Mouse (Mus musculus): ENCODE measurements at regions not wholly inside any gene's neighbourhood (a gene's known extent, or its start where the extent isn't known, plus 50 kb on each side); places are given as distances from the start of the nearest gene placed in this dataset.
"Not testable (repeated sequence)": the region's sequence is repeated elsewhere in the genome, so short reads cannot be mapped to it uniquely, and the experiment has no call there.

DNA sequence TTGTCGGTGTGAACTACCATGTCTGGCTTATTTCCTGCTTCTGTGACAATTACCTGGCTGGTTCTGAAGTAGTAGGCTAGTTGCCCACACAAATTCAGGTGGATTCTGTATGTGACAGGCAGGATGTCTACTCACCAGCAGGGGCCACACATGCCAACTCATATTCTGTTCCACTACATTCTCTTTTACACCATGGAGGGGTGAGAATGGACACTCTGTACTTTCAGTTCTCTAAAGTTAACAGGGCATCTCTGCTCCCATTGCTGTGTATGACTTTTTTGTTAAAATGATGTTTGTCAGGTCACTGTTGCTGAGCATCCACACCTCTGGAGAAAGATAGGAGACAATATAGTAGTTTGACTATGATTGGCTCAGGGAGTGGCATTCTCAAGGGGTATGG, 232.3 kb upstream of the Thrb start:
- Histone ChIP-seq H3K4me2 (replicated peaks) (no peak overlapping the region), H3K9me3 (no peaks in the 10 kb centered on the region), H3K36me3 (no peaks in the 10 kb centered on the region), H3K4me3 (replicated peaks) (no peak overlapping the region), H3K27me3 (no peaks in the 10 kb centered on the region), H3K4me1 (replicated peaks) (no peaks in the 10 kb centered on the region), H3K9ac (replicated peaks) (no peak overlapping the region), H3K27ac (no peak overlapping the region)
- no peak for ATAC-seq
- WGBS, result 87% methylated on average over 1 of the region's 1 CpGs

DNA sequence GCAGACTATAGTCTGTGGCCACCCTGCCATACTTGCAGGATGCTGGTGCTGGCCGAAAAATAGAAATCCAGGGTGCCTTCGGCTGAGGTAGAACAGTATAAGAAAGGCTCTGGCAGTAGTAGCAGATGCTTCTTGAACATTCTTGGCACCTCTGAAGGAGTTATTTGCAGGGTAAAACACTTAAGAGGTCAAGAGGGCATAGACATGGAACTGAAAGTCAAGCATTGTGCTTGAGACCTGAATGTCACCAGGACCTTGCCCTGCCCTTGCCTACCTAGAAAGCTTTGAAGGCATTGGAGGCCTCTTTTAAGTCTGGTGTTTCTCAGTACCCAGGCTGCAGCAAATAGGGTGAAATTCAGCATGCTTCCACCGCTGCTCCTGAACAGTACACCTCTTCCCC, 230.9 kb upstream of the Thrb start:
- 92% methylated on average over 3 of the region's 3 CpGs for WGBS

DNA sequence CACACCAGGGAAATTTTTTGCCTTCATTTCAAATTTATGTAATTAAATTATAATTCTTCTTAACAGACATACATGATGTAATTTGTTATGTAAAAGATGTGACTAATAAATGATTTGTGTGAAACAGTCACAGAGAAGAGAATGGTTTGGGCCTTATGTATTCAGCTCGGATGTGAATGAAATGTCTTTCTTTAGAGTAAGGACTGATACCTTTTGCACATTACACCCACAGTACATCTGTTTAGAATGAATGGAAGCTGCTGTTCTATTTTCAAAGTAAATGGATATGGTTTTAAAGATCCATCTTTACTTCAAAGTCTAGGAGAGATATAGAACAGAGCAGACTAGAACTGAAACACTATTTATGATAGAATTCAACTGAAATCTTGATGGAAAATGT, 226.7 kb upstream of the Thrb start:
- Histone ChIP-seq H3K9me3 (no peaks in the 10 kb centered on the region), H3K4me3 (replicated peaks) (no peak overlapping the region), H3K27ac (no peak overlapping the region), H3K36me3 (no peaks in the 10 kb centered on the region), H3K4me2 (replicated peaks) (no peak overlapping the region), H3K9ac (replicated peaks) (no peak overlapping the region), H3K4me1 (replicated peaks) (no peaks in the 10 kb centered on the region), H3K27me3 (no peaks in the 10 kb centered on the region)
- 78% methylated on average over 1 of the region's 1 CpGs for WGBS
- ATAC-seq, result no peak

More for the DNA sequence above, 230.9 kb upstream of the Thrb start:
- Histone ChIP-seq H3K9ac (replicated peaks) (no peak overlapping the region), H3K4me1 (replicated peaks) (no peaks in the 10 kb centered on the region), H3K27ac (no peak overlapping the region), H3K36me3 (no peaks in the 10 kb centered on the region), H3K9me3 (no peaks in the 10 kb centered on the region), H3K4me3 (replicated peaks) (no peak overlapping the region), H3K27me3 (no peaks in the 10 kb centered on the region), H3K4me2 (replicated peaks) (no peak overlapping the region)
- no peak for ATAC-seq

DNA sequence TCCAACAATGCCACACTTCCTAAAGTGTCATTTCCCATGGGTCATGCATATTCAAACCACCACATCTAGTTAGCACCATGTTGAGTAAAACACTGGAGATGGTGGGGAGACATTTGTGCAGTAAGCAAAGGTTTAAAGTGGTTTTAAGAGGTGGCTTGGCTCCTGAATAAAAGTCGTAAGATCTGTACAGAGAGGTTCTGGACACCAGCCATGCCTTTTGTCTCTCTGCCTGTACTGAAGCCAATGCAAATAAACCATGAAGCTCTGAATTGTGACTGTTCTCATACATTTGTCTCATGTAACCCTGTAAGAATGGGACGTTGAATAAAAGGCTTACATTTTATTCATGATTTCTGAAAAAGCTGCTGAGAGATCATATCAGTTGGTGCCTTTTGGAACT, 202.1 kb upstream of the Thrb start:
- ATAC-seq, result no peak
- Histone ChIP-seq H3K9me3 (no peaks in the 10 kb centered on the region), H3K4me2 (replicated peaks) (no peak overlapping the region), H3K4me1 (replicated peaks) (no peaks in the 10 kb centered on the region), H3K27ac (no peak overlapping the region), H3K9ac (replicated peaks) (no peak overlapping the region), H3K36me3 (no peaks in the 10 kb centered on the region), H3K4me3 (replicated peaks) (no peak overlapping the region), H3K27me3 (no peaks in the 10 kb centered on the region)
- WGBS, result 60% methylated on average over 2 of the region's 2 CpGs

DNA sequence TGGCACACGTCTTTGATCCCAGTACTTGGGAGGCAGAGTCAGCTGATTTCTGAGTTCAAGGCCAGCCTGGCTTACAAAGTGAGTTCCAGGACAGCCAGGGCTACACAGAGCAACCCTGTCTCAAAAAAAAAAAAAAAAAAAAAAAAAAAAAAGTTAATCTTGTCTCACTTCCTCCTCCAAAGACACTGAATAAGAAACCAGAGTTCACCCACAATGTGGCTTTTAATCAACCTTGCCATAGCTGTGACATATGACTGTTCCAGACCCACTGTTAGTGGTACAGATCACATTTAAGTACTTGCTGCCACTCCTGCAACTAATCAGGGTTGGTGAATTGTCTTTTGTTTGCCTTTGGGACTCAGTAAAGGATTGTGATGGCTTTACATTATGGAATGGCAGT, 181.1 kb upstream of the Thrb start:
- Histone ChIP-seq H3K9me3 (no peaks in the 10 kb centered on the region), H3K27ac (no peak overlapping the region), H3K36me3 (no peaks in the 10 kb centered on the region), H3K4me1 (replicated peaks) (no peaks in the 10 kb centered on the region), H3K4me2 (replicated peaks) (no peak overlapping the region), H3K4me3 (replicated peaks) (no peak overlapping the region), H3K27me3 (no peaks in the 10 kb centered on the region), H3K9ac (replicated peaks) (no peak overlapping the region)
- 94% methylated on average over 1 of the region's 1 CpGs for WGBS
- ATAC-seq, result no peak

DNA sequence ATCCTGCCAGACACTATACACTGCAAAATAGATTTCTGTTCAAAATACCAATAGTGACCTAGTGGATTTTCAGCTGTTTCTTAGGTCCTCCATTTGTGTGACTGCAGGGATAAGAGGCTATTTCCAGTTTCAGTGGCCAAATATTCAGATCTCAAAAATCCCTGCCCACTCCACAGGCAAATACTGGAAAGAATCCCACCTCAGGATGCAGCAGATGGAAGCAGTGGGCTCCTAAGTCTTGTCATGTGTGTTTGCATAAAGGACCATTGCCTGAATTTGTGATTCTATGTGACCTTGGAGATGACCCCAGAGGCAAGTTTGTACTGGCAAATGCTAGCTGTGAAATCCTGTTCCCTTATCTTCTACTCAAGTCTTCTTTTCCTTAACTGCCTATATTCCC, 175.2 kb upstream of the Thrb start:
- no peak overlapping the region for H3K9ac ChIP-seq (replicated peaks)

DNA sequence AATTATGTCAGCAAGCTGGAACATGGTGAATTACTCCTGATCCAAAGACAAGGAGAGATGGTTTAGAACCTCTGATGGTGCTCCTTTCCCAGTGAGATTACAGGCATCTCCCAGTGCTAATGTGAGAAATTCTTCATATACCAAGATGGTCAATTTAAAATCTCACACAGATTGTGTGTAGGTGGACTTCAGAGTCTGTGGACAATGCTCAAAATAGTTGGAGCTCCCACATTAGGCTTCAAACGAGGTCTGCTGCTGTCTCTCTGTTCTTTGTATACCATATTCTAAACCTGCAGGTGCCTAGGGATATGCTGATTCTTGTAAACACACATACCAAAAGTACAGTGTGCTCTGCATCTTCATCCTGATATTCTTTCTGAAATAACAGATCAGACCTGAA, 146.3 kb upstream of the Thrb start:
- Histone ChIP-seq H3K9me3 (no peaks in the 10 kb centered on the region), H3K27me3 (no peaks in the 10 kb centered on the region), H3K27ac (no peak overlapping the region), H3K36me3 (no peaks in the 10 kb centered on the region), H3K9ac (replicated peaks) (no peak overlapping the region), H3K4me1 (replicated peaks) (no peaks in the 10 kb centered on the region), H3K4me3 (replicated peaks) (no peak overlapping the region), H3K4me2 (replicated peaks) (no peak overlapping the region)
- 58% methylated on average over 1 of the region's 1 CpGs for WGBS
- no peak for ATAC-seq

More for the DNA sequence above, 175.2 kb upstream of the Thrb start:
- H3K4me3 ChIP-seq (replicated peaks), result no peak overlapping the region
- H3K4me2 ChIP-seq (replicated peaks), result no peak overlapping the region
- no peaks in the 10 kb centered on the region for H3K9me3 ChIP-seq
- H3K36me3 ChIP-seq, result no peaks in the 10 kb centered on the region
- no peak overlapping the region for H3K27ac ChIP-seq
- no peaks in the 10 kb centered on the region for H3K27me3 ChIP-seq
- no peaks in the 10 kb centered on the region for H3K4me1 ChIP-seq (replicated peaks)
- no peak for ATAC-seq

DNA sequence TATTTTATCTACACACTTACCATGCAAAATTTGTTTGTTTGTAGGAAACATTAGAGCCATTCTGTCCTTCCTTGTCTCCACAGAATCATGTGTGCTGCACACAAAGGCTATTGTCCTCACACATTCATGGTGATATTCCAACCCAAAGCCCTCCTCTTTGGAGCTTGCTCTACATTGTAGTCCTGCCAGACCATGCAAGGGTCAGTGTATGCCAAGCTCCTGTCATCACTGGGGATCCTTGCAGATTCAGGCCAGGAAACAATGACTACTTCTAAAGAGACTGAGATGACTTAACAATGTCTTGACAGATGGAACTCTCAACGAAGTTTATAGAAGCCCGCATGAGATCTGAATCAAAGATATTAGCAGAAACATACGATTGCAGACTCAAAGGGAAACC, 137.4 kb upstream of the Thrb start:
- H3K36me3 ChIP-seq, result no peaks in the 10 kb centered on the region
- no peak overlapping the region for H3K4me3 ChIP-seq (replicated peaks)
- no peaks in the 10 kb centered on the region for H3K4me1 ChIP-seq (replicated peaks)
- H3K27ac ChIP-seq, result no peak overlapping the region
- WGBS, result 87% methylated on average over 3 of the region's 3 CpGs
- no peak overlapping the region for H3K9ac ChIP-seq (replicated peaks)
- H3K4me2 ChIP-seq (replicated peaks), result no peak overlapping the region
- no peaks in the 10 kb centered on the region for H3K9me3 ChIP-seq
- H3K27me3 ChIP-seq, result no peaks in the 10 kb centered on the region
- no peak for ATAC-seq

DNA sequence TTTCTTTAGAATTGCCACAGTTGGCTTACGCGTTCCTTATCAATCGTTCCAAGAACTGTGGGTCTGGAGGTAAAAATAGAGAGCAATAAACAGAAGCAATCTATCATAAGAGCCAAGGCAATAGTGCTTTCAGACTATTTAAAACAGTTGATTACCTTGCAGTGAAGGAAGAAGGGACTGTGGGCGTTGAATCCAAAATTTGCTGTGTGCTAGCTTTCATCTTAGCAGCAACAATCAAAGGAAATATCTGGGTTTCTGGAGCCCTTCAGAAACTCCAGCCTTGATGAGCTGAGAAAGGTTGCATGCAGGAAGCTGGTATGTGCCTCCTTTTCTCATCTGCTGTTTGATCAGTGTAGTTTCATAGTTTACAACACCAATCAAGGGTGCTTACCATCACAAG, 136.1 kb upstream of the Thrb start:
- Histone ChIP-seq H3K4me2 (replicated peaks) (no peak overlapping the region), H3K4me3 (replicated peaks) (no peak overlapping the region), H3K27me3 (no peaks in the 10 kb centered on the region), H3K27ac (no peak overlapping the region), H3K9ac (replicated peaks) (no peak overlapping the region), H3K4me1 (replicated peaks) (no peaks in the 10 kb centered on the region), H3K9me3 (no peaks in the 10 kb centered on the region), H3K36me3 (no peaks in the 10 kb centered on the region)
- WGBS, result 97% methylated on average over 4 of the region's 4 CpGs
- no peak for ATAC-seq

DNA sequence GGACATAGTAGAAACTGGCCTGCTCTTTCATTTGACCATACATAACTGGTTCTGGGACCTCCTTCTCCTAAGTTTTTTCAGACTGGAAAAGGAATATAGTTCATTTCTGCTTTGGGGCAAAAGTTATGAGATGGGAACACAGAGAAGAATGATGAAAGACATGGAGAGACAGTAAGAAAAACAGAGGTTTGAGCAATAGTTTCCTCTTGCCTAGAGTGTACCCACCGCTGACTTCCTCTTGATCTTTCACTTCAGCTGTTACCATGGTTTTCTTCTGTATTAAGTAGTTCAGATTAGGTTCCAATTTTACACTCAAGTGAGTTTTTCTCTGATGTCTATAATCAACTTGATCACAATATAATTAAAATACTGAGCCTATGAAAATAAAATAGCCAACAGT, 120.7 kb upstream of the Thrb start:
- WGBS, result 81% methylated on average over 1 of the region's 1 CpGs
- no peak for ATAC-seq
- no peaks in the 10 kb centered on the region for H3K9me3 ChIP-seq
- H3K27ac ChIP-seq, result no peak overlapping the region
- H3K27me3 ChIP-seq, result no peaks in the 10 kb centered on the region
- no peak overlapping the region for H3K4me3 ChIP-seq (replicated peaks)
- no peak overlapping the region for H3K4me2 ChIP-seq (replicated peaks)
- no peak overlapping the region for H3K9ac ChIP-seq (replicated peaks)
- H3K36me3 ChIP-seq, result no peaks in the 10 kb centered on the region
- H3K4me1 ChIP-seq (replicated peaks), result no peaks in the 10 kb centered on the region

DNA sequence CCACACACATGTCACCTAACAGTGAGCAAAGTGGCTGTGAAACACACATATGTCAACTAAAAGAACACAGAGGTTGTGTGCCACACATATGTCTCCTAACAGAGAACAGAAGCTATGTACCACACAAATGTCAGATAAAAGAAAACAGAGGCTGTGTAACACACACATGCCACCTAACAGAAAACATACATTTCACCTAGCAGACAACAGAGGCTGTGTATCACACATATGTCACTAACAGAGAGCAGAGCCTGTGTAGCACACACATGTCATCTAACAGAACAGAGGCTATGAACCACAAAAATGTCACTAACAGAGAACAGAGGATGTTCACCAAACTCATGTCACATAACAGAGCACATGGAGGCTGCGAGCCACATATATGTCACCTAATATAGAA, 103.6 kb upstream of the Thrb start:
- 90% methylated on average over 1 of the region's 1 CpGs for WGBS
- H3K36me3 ChIP-seq, result no peaks in the 10 kb centered on the region
- H3K9ac ChIP-seq (replicated peaks), result no peak overlapping the region
- H3K4me3 ChIP-seq (replicated peaks), result no peak overlapping the region
- H3K27ac ChIP-seq, result no peak overlapping the region
- no peaks in the 10 kb centered on the region for H3K9me3 ChIP-seq
- no peaks in the 10 kb centered on the region for H3K4me1 ChIP-seq (replicated peaks)
- no peaks in the 10 kb centered on the region for H3K27me3 ChIP-seq
- ATAC-seq, result no peak
- no peak overlapping the region for H3K4me2 ChIP-seq (replicated peaks)

DNA sequence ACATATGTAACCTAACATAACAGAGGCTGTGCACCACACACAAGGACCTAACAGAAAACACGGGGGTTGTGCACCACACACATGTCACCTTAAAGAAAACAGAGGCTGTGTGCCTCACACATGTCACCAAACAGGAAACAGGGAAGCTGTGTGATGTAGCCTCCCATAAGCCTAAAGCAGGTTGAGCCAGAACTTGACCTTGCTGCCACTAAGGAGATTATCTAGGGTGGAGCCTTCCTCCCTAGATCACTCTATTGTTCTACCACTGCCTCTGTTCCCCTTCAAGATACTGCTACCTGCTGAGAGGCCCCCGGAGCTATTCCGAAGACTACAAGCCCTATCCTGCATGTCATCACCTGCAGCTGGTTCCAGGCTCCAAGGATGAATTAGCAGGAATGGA, 100.1 kb upstream of the Thrb start:
- H3K27ac ChIP-seq; H3K4me2 ChIP-seq (replicated peaks); H3K9ac ChIP-seq (replicated peaks); H3K4me1 ChIP-seq (replicated peaks); H3K4me3 ChIP-seq (replicated peaks); H3K27me3 ChIP-seq; H3K9me3 ChIP-seq; H3K36me3 ChIP-seq; ATAC-seq: not testable (repeated sequence)
- 41% methylated on average over 3 of the region's 3 CpGs for WGBS

DNA sequence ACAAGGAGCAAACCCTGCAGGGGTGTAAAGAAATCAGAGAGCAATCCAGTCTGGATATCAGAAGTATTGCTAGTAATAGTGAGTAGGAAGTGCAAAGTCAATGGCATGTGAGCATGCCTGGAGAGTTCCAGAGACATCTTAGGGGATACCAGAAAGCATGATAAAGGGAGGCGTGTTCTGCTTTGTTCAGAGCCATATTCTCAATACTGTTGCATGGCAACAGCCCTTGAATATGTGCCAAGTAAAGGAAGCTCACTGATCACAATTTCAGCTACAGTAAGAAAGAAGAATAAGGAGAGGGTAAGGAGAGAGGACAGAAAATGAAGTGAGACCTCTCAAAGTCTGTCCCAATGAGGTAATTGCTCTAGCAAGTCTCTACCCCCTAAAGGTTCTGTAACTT, 92.1 kb upstream of the Thrb start:
- Histone ChIP-seq H3K4me2 (replicated peaks) (no peak overlapping the region), H3K27me3 (no peaks in the 10 kb centered on the region), H3K4me3 (replicated peaks) (no peak overlapping the region), H3K36me3 (no peaks in the 10 kb centered on the region), H3K27ac (no peak overlapping the region), H3K9me3 (no peaks in the 10 kb centered on the region), H3K4me1 (replicated peaks) (no peaks in the 10 kb centered on the region), H3K9ac (replicated peaks) (no peak overlapping the region)
- ATAC-seq, result no peak
- 55% methylated on average over 1 of the region's 1 CpGs for WGBS
